Mouse (Mus musculus): ENCODE measurements around the gene Cstad.

GRCm38 (mm10) chr2:30614151-30614923 is 19.5 kb downstream of the Cstad start:
- TF ChIP-seq CTCF (IDR thresholded peaks at IDR 0.05; ENCODE audit: low read depth) (no peak), EP300 (optimal IDR thresholded peaks at IDR 0.05) (no peak)
